Mouse (Mus musculus) activated CD4-positive, CD25-positive, alpha-beta regulatory T cell, adult 4 months (primary cell): Measurements from ENCODE around the gene Pdx1. TPM values are rescaled to one million over a fixed set of nuclear protein-coding genes. Genes with fewer than 3 reads are reported as not detected.

Experiments
- ATAC-seq: one replicate; pipeline ENCODE4 v1.8.0; 2017
- polyA plus RNA-seq, 2 experiments: library from polyadenylated mRNA; unstranded; fragments of 100-300 nt; shearing (Covaris generic); gene quantifications; one replicate each; pipeline ENCODE4 v1.2.1; 2017

The Pdx1 gene
- polyA plus RNA-seq, 2 experiments from 2014 or later: not detected

- ATAC-seq: no peak
Observed at GRCm38 (mm10) chr5:147284365-147284764, 14.6 kb downstream of the Pdx1 start.

GRCm38 (mm10) chr5:147291764-147292505, 22.2 kb downstream of the Pdx1 start:
- ATAC-seq: no peak

GRCm38 (mm10) chr5:147292506-147293120, 22.9 kb downstream of the Pdx1 start:
- no peak for ATAC-seq

GRCm38 (mm10) chr5:147293127-147293910, 23.6 kb downstream of the Pdx1 start:
- no peak for ATAC-seq

GRCm38 (mm10) chr5:147294121-147294520, 24.4 kb downstream of the Pdx1 start:
- ATAC-seq: no peak

- ATAC-seq: no peak
Observed at GRCm38 (mm10) chr5:147297249-147297648, 27.5 kb downstream of the Pdx1 start.

- no peak for ATAC-seq
Observed at GRCm38 (mm10) chr5:147299255-147300000, 29.7 kb downstream of the Pdx1 start.

- no peak for ATAC-seq
Observed at GRCm38 (mm10) chr5:147300001-147300363, 30.2 kb downstream of the Pdx1 start.

GRCm38 (mm10) chr5:147300917-147301780, 31.4 kb downstream of the Pdx1 start:
- no peak for ATAC-seq

- no peak for ATAC-seq
Observed at GRCm38 (mm10) chr5:147301781-147302070, 32.0 kb downstream of the Pdx1 start.

- no peak for ATAC-seq
Observed at GRCm38 (mm10) chr5:147302141-147302540, 32.4 kb downstream of the Pdx1 start.

GRCm38 (mm10) chr5:147302746-147303400, 33.1 kb downstream of the Pdx1 start:
- no peak for ATAC-seq

GRCm38 (mm10) chr5:147304276-147305155, 34.8 kb downstream of the Pdx1 start:
- no peak for ATAC-seq

- ATAC-seq: no peak
Observed at GRCm38 (mm10) chr5:147305166-147305565, 35.4 kb downstream of the Pdx1 start.

GRCm38 (mm10) chr5:147305856-147306637, 36.3 kb downstream of the Pdx1 start:
- ATAC-seq: no peak

GRCm38 (mm10) chr5:147306638-147307397, 37.1 kb downstream of the Pdx1 start, which contains the start of gene Cdx2:
TSS of gene Cdx2 (minus strand) at chr5:147307270.
- no peak for ATAC-seq

GRCm38 (mm10) chr5:147307398-147307785, 37.6 kb downstream of the Pdx1 start:
- no peak for ATAC-seq

- no peak for ATAC-seq
Observed at GRCm38 (mm10) chr5:147308451-147308850, 38.7 kb downstream of the Pdx1 start.

GRCm38 (mm10) chr5:147309786-147310185, 40.0 kb downstream of the Pdx1 start:
- ATAC-seq: no peak
